ENCODE assay signal across 22 mouse cellular contexts in the genomic region with DNA sequence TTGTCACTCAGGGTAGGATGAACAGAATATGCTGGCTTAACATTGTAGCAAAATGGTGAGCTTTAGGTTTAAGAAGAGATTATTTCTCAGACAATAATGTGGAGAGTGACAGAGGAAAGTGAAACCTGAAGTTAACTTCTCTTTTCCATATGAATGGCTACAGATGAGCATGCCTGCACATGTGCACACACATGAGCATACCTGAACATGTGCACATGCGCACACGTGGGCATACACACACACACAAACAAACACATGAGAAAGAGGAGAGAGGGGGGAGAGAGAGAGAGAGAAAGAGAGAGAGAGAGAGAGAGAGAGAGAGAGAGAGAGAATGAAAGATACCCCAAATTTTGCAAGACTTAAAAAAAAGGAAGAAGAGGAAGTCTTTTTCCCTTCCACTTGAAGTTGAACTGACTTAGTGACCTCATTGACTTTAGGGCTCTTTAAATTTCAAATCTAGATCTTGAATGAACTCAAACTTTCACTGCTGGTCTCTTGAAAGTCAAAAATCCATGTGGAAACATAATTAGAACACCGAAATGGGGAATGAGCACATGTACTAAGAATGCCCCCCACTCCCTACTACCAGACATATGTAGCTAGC.
A peak's percentile ranks its signal among the peaks of the same experiment; 100 is the strongest.
DNase-seq lines count a peak whose midpoint lies in the region; ATAC-seq and TF ChIP-seq lines count a peak whose summit lies in the region.
"Had no signal": no experiment of that assay in that cellular context is flagged by ENCODE, and none has a peak within 500 bp of the region (broad histone marks: within the 10 kb centered on the region; RNA-seq: fewer than 3 reads in every experiment).

No protein-coding gene starts in this region.

- no peak for TF ChIP-seq CTCF in spleen, adult 2 months (IDR thresholded peaks at IDR 0.05; ENCODE audit: extremely low read depth, insufficient read depth, insufficient read length, insufficient replicate concordance)

- WGBS in spleen, adult 2 months: 51% methylated on average over 3 of the region's 3 CpGs

- no peak overlapping the region for H3K4me3 ChIP-seq in spleen, adult 2 months (ENCODE audit: extremely low read depth, insufficient read depth, insufficient read length)
- H3K4me3 ChIP-seq: embryonic facial prominence, embryonic 10.5 days; forebrain, embryonic 13.5 days; gastrocnemius, adult 2 months; heart, adult 2 months; heart, embryonic 12.5 days; hindbrain, embryonic 12.5 days had no signal

- peak overlapping the region; percentile 4; the same call in 1 of the 2 replicates for H3K27ac ChIP-seq in spleen, adult 2 months (ENCODE audit: insufficient read depth, low read length)
- H3K27ac ChIP-seq: embryonic facial prominence, embryonic 10.5 days; forebrain, embryonic 13.5 days; gastrocnemius, adult 2 months; heart, adult 2 months; hindbrain, embryonic 12.5 days; hindbrain, postnatal 0 days had no signal

- TF ChIP-seq POLR2A in spleen, adult 2 months (IDR thresholded peaks at IDR 0.05; ENCODE audit: low read depth, low read length): no peak

- peaks cover 14% of the 10 kb centered on the region; the same call in 1 of the 2 replicates for H3K4me1 ChIP-seq in spleen, adult 2 months (ENCODE audit: control insufficient read depth, insufficient read depth, insufficient read length)
- H3K4me1 ChIP-seq: embryonic facial prominence, embryonic 10.5 days; forebrain, embryonic 13.5 days; heart, embryonic 12.5 days; hindbrain, embryonic 12.5 days had no signal

- H3K27me3 ChIP-seq in spleen, adult 2 months (ENCODE audit: control insufficient read depth, insufficient read depth, low read length): no peaks in the 10 kb centered on the region
- H3K27me3 ChIP-seq: forebrain, embryonic 13.5 days; heart, embryonic 12.5 days; hindbrain, embryonic 12.5 days had no signal

- peak; percentile 36 to 49; a peak in 3 of 4 replicates for ATAC-seq in hematopoietic stem cell, adult 5-6 weeks (replicated peaks in 1 of 2; ENCODE audit: insufficient read depth in 1 of 2, low FRiP score in 2 of 2, low TSS enrichment in 1 of 2, low read depth in 1 of 2, poor library complexity in 2 of 2, severe bottlenecking in 2 of 2)
- peak; percentile 46; the same call in 1 of the 2 replicates for ATAC-seq in monocyte, adult 5-6 weeks (replicated peaks; ENCODE audit: insufficient number of reproducible peaks, low FRiP score, low TSS enrichment, poor library complexity, severe bottlenecking)
- no peak for ATAC-seq in CD4-positive, CD25-positive, alpha-beta regulatory T cell, adult 4 months
- ATAC-seq: forebrain, embryonic 13.5 days; forebrain, postnatal 0 days; hindbrain, postnatal 0 days had no signal

- H3K36me3 ChIP-seq in spleen, adult 2 months (ENCODE audit: control insufficient read depth, insufficient read depth, low read length): no peaks in the 10 kb centered on the region
- H3K36me3 ChIP-seq: embryonic facial prominence, embryonic 10.5 days; G1E; heart, embryonic 12.5 days; hindbrain, embryonic 12.5 days had no signal

- peak in 1 of 2 experiments; percentile 30 for DNase-seq in spleen, adult 2 months (ENCODE audit: low read depth in 1 of 2, low spot score in 2 of 2)
- DNase-seq in spleen, postnatal 4 days (ENCODE audit: low spot score in 2 of 2): no peak
- no peak for DNase-seq in right cerebral cortex, adult 18-20 months
- no peak for DNase-seq in layer of hippocampus, postnatal 25 days (ENCODE audit: extremely low spot score in 1 of 2, low spot score in 1 of 2)
- DNase-seq: adrenal gland, adult 8-10 months; adrenal gland, postnatal 36 days; cerebellum, adult 11 months; cerebellum, adult 8-10 months; cerebellum, postnatal 14 days; forebrain, postnatal 0 days; gastrocnemius, adult 2 months; gastrocnemius, postnatal 25 days; heart, adult 2 months had no signal
